Mouse (Mus musculus) cortical plate, adult 2 months (tissue): ENCODE measurements around the gene Mydgf. TPM values are rescaled to one million over a fixed set of nuclear protein-coding genes. Genes with fewer than 3 reads are reported as not detected.
A peak's percentile ranks its signal among the peaks of the same experiment; 100 is the strongest.

Source experiments
- H3K27ac ChIP-seq: fragments of 200-500 bp; 2 replicates; pipeline ENCODE4 v1.5.1; 2012; ENCODE audit warnings: low read length, control low read depth, inconsistent platforms; ENCODE audit not compliant: insufficient read depth
- H3K4me1 ChIP-seq: fragments of 200-500 bp; 2 replicates; pipeline ENCODE4 v1.6.1; 2011; ENCODE audit warnings: low read length; ENCODE audit not compliant: control insufficient read depth, insufficient read depth
- H3K4me3 ChIP-seq: fragments of 200-500 bp; 2 replicates; pipeline ENCODE4 v1.5.1; 2011; ENCODE audit warnings: mild to moderate bottlenecking, low read length, control low read depth; ENCODE audit not compliant: insufficient read depth
- CTCF ChIP-seq: fragments of 200-500 bp; IDR thresholded peaks from 2 replicates; pipeline ENCODE4 v1.5.1; 2011; ENCODE audit warnings: mild to moderate bottlenecking, control low read depth, low read length; ENCODE audit not compliant: insufficient read depth; ENCODE audit errors: extremely low read depth
- POLR2A ChIP-seq: fragments of 200-500 bp; IDR thresholded peaks from 2 replicates; pipeline ENCODE4 v1.6.1; 2011; ENCODE audit warnings: mild to moderate bottlenecking, low read length, control low read depth; ENCODE audit not compliant: insufficient read depth; ENCODE audit errors: extremely low read depth
- polyA plus RNA-seq: library from polyadenylated mRNA; depleted of rRNA; stranded (reverse); fragments of >200 nt; gene quantifications from 2 replicates; pipeline ENCODE4 v1.2.3, GENCODE M21; 2012; rRNA removed

Mydgf gene
- polyA plus RNA-seq, 1 experiment = 45.8 TPM

DNA sequence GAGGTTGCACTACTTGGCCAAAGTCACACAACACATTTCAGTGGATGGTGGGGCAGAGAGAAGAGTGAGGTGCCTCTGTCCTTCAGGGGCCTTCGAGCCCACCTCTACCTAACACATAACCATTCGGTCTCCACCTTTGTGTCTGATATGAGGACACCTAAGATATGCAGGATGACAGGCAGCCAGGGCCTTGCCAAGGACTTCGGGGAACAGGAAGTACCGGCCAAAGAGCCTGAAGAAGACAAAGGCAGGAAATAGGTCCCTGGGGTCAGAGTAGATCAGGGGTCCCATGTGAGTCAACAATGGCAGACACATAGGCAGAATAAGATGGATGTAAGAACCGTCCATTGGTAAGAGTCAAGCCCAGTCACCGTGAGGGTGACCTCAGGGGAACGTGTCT lies 47.2 kb downstream of the Mydgf start:
- Histone ChIP-seq H3K4me1 (peaks cover 6% of the 10 kb centered on the region; the same call in 1 of the 2 replicates), H3K27ac (no peak overlapping the region), H3K4me3 (no peak overlapping the region)
- TF ChIP-seq CTCF (no peak), POLR2A (no peak)

DNA sequence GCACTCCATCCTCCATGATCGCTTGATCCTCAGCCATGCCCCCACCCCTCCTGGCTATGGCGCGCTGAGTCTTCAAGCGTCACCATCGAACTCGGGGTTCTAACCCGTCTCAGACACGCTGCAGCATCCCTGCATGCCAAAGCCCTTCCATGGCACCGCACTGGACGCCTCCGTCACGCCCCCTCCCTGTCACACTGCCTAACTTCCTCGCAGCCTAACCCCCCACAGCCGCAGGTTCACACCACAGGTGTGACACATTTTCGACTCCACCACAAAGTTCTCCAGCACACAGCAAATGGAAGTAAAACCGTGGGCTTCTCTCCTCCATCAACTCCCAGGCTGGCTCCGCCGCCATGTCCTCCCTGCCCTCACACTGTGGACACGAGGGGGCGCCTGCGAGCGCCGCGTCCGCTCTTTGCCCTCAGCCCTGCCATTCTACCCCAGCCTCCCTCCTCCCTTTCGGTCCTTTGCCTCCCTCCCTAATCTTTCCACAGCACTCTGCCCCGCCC lies 49.2 kb downstream of the Mydgf start:
- Histone ChIP-seq H3K4me3 (0 out of 2 replicates have a peak overlapping the region, but pooled peaks have one; percentile 1), H3K27ac (peak overlapping the region; percentile 36), H3K4me1 (peaks cover 6% of the 10 kb centered on the region; the same call in 1 of the 2 replicates)
- TF ChIP-seq CTCF = peak; percentile 57
- no peak for TF ChIP-seq POLR2A

DNA sequence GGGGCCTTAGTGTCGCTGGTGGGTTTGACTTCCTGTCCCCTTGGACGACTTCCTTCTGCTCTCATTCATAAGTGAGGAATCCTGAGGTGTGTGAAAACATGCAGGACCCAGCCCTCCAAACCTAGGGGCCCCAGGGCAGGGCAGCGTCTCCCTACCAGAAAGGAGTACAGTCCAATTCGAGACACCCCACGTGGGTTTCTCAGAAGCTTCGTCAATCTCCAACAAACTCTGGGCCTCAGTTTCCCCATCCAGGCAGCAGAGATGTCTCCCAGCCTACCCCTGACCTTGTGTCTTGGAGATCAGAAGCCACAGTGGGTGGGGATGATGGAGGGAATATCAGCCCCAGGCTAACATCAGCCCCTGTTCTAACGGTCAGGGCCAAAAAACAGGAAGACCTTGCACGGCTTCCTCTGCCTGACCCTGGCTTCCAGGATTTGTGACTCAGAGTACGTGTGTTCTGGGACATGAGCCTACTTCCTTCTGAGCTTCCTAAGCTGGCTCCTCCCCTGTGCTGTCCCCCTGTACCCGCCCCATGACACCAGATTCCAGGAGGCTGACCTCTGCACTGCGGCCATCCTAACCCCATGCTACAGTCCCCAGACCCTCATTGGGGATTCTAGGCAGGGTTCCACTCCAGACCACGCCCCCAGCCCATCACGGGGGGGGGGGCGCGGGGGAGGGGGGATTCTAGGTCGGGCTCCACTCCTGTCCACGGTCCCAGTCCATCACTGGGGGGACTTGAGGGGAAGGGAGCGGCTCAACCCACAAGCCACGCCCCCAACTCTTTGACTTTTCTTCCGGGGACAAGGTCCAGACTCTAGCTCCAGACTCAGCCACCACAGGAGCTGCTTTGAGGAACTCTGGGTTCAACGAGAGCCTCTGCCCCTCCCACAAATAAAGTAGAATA lies 50.0 kb downstream of the Mydgf start:
- 0 out of 2 replicates have a peak overlapping the region, but pooled peaks have one; percentile 2 for H3K4me3 ChIP-seq
- peaks cover 6% of the 10 kb centered on the region; the same call in 1 of the 2 replicates for H3K4me1 ChIP-seq
- no peak for TF ChIP-seq CTCF
- no peak for TF ChIP-seq POLR2A
- H3K27ac ChIP-seq = peak overlapping the region; percentile 76

DNA sequence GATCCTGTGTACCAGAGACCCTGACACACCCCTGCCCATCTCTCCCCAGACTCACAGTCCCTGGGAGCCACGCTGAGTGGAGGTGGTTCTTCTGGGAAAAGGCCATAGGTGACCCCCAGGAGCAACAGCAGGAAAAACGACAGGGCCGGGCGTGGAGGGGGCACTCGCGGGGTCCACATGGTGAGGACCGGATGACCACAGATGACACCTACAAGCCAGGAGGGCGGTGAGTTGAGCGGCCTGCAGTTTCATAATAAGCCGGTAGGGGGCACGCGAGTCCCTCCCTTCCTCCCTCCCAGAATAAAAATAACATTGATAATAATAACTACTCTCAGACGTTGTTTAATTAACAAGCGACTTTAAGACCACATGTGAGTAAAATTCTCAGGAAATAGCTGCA lies 51.1 kb downstream of the Mydgf start:
- peaks cover 6% of the 10 kb centered on the region; the same call in 1 of the 2 replicates for H3K4me1 ChIP-seq
- H3K27ac ChIP-seq = no peak overlapping the region
- no peak overlapping the region for H3K4me3 ChIP-seq
- TF ChIP-seq CTCF = peak; percentile 77
- no peak for TF ChIP-seq POLR2A

DNA sequence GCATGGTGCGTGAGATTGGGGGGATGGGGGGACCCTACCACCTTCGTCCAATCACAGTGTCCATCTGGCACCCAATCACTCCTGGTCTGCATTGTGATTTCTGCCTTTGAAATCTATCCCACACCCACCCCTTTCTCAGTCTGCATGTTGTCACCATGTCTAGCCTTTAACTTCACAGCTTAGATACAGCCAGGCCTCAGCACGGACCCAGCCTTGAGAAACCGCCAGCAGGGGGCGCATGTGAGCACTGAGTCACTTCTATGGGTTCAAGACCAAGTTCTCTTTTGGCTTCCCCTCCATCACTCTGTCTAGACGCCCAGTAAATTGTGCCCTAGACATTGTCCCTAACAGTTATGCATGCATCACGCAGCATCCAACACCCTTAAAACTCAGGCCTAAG lies 51.9 kb downstream of the Mydgf start:
- Histone ChIP-seq H3K4me1 (peaks cover 6% of the 10 kb centered on the region; the same call in 1 of the 2 replicates), H3K4me3 (no peak overlapping the region), H3K27ac (no peak overlapping the region)
- peak; percentile 74 for TF ChIP-seq CTCF
- TF ChIP-seq POLR2A = no peak

DNA sequence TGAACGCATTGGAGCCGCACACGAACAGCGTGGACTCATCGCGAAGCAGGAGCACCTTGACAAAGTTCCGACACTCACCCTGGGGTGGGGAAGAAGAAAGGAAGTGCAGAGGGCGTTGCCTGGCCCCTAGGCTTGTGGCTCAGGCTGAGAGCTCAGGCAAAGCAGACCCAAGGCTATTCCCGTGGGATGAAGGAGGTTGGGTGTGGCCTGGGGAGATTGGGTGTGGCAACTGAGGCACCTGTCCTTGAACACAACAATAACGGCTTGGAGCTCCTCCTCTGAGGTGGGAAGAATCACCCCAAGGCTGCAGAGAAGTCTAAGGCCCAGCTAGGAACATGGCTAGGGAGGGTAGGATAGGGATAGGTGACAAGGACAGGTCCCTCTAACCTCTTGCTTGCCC lies 52.6 kb downstream of the Mydgf start:
- H3K4me1 ChIP-seq = peaks cover 6% of the 10 kb centered on the region; the same call in 1 of the 2 replicates
- TF ChIP-seq CTCF (no peak), POLR2A (no peak)
- H3K27ac ChIP-seq = no peak overlapping the region
- H3K4me3 ChIP-seq = no peak overlapping the region

DNA sequence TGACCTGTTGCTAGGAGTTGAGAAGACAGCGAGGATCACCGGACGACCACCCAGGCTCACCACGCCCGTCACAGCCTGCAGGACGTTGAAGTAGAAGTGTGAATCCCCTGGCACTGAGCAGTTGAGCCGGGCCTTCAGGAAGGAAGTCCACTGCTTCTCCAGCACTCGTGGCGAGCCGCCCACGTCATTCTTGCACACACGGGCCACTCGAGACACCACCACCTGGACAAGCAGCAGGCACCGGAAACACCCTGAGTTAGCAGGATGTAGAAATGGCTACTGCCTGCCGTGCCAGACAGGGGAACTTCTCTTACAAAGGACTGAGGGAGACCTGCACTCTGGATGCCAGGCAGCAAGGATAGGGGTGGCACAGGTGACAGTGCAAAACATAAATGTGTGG lies 55.5 kb downstream of the Mydgf start:
- Histone ChIP-seq H3K27ac (no peak overlapping the region), H3K4me3 (no peak overlapping the region), H3K4me1 (no peaks in the 10 kb centered on the region)
- TF ChIP-seq CTCF (no peak), POLR2A (no peak)

DNA sequence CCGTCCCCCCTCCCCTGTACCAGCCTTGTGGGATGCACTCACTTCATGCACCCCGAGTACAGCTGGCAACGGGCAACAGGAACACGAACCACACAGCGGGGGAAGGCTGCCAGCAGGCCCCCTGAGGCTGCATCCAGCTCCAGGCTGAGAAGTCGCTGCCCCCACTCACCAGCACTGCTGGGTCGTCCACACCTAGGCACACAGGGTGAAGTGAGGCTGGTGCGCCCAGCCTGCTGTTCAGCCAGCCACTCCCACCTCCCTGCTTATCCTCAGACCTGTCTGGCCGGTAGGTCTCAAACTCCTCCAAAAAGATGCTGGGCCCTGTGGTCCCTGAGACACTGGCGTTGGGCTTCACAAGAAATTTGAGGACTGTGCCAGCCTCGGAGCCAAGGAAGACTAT lies 57.5 kb downstream of the Mydgf start:
- Histone ChIP-seq H3K4me1 (no peaks in the 10 kb centered on the region), H3K4me3 (no peak overlapping the region), H3K27ac (no peak overlapping the region)
- TF ChIP-seq CTCF (no peak), POLR2A (no peak)

Other genes starting within 250 kb of the Mydgf start
- gene Zfp119b, start 234.4 kb downstream of the Mydgf start, polyA plus RNA-seq = 2.5 and 3.2 TPM in 2 replicates
- 2.1 and 2.3 TPM in 2 replicates for gene Ebi3, start 231.3 kb downstream of the Mydgf start, polyA plus RNA-seq
- gene Yju2, start 224.8 kb downstream of the Mydgf start, polyA plus RNA-seq = 9.1 and 11.0 TPM in 2 replicates
- gene Shd, start 213.5 kb downstream of the Mydgf start, polyA plus RNA-seq = 74.8 and 83.5 TPM in 2 replicates
- 76.7 and 91.0 TPM in 2 replicates for gene Fsd1, start 197.4 kb downstream of the Mydgf start, polyA plus RNA-seq
- gene Stap2, start 178.3 kb downstream of the Mydgf start, polyA plus RNA-seq = 6.0 TPM in 2 replicates
- 142 and 154 TPM in 2 replicates for gene Mpnd, start 178.2 kb downstream of the Mydgf start, polyA plus RNA-seq
- gene Sh3gl1, start 147.3 kb downstream of the Mydgf start, polyA plus RNA-seq = 56.5 and 59.4 TPM in 2 replicates
- gene Chaf1a, start 143.5 kb downstream of the Mydgf start, polyA plus RNA-seq = 2.6 and 2.8 TPM in 2 replicates
- gene Ubxn6, start 108.9 kb downstream of the Mydgf start, polyA plus RNA-seq = 109 and 120 TPM in 2 replicates
- gene Hdgfl2, start 104.3 kb downstream of the Mydgf start, polyA plus RNA-seq = 126 and 148 TPM in 2 replicates
- gene Plin4, start 74.1 kb downstream of the Mydgf start, polyA plus RNA-seq = 0.73 and 1.2 TPM in 2 replicates
- 0.55 and 0.67 TPM in 2 replicates for gene Plin5, start 66.3 kb downstream of the Mydgf start, polyA plus RNA-seq
- gene Lrg1, start 61.9 kb downstream of the Mydgf start, polyA plus RNA-seq = 2.6 and 3.1 TPM in 2 replicates
- 87.3 and 88.9 TPM in 2 replicates for gene Sema6b, start 43.6 kb downstream of the Mydgf start, polyA plus RNA-seq
- gene Tnfaip8l1, start 21.4 kb downstream of the Mydgf start, polyA plus RNA-seq = 7.5 and 8.5 TPM in 2 replicates
- gene Dpp9, start 35.0 kb upstream of the Mydgf start, polyA plus RNA-seq = 51.2 and 52.0 TPM in 2 replicates
- gene Fem1a, start 72.9 kb upstream of the Mydgf start, polyA plus RNA-seq = 23.3 and 24.1 TPM in 2 replicates
- gene Ticam1, start 92.9 kb upstream of the Mydgf start, polyA plus RNA-seq = 4.2 and 4.8 TPM in 2 replicates
- gene Plin3, start 109.0 kb upstream of the Mydgf start, polyA plus RNA-seq = 8.4 and 10.1 TPM in 2 replicates
- not detected in 2 replicates for gene Arrdc5, start 116.4 kb upstream of the Mydgf start, polyA plus RNA-seq
- 1.1 and 1.8 TPM in 2 replicates for gene Uhrf1, start 119.4 kb upstream of the Mydgf start, polyA plus RNA-seq
- 43.5 and 45.0 TPM in 2 replicates for gene Kdm4b, start 142.1 kb upstream of the Mydgf start, polyA plus RNA-seq